Mouse (Mus musculus) forebrain, embryonic 12.5 days (tissue): ENCODE data around the gene Hectd4. TPM values are rescaled to one million over a fixed set of nuclear protein-coding genes. Genes with fewer than 3 reads are reported as not detected.
A peak's percentile ranks its signal among the peaks of the same experiment; 100 is the strongest.

Experiments used
- ATAC-seq: fragments of 200-750 bp; cut with Nextera tagmentation; 2 replicates; pipeline ENCODE4 v1.8.0; 2017; ENCODE audit warnings: moderate TSS enrichment; ENCODE audit not compliant: low FRiP score
- H3K27ac ChIP-seq: fragments of 300-500 bp; sonication (generic); 2 replicates; pipeline ENCODE4 v1.5.1; 2016; ENCODE audit warnings: mild to moderate bottlenecking
- H3K27me3 ChIP-seq: fragments of 300-500 bp; sonication (generic); 2 replicates; pipeline ENCODE4 v1.6.1; 2016; ENCODE audit warnings: mild to moderate bottlenecking
- H3K36me3 ChIP-seq: fragments of 300-500 bp; sonication (generic); replicated peaks from 2 replicates; pipeline ENCODE4 v1.6.1; 2016; ENCODE audit warnings: mild to moderate bottlenecking
- H3K4me1 ChIP-seq: fragments of 300-500 bp; sonication (generic); 2 replicates; pipeline ENCODE4 v1.6.1; 2016
- H3K4me2 ChIP-seq: fragments of 300-500 bp; sonication (generic); 2 replicates; pipeline ENCODE4 v1.6.1; 2016; ENCODE audit warnings: mild to moderate bottlenecking, moderate library complexity
- H3K4me3 ChIP-seq: fragments of 300-500 bp; sonication (generic); replicated peaks from 2 replicates; pipeline ENCODE4 v1.5.1; 2016; ENCODE audit warnings: mild to moderate bottlenecking
- H3K9ac ChIP-seq: fragments of 300-500 bp; sonication (generic); 2 replicates; pipeline ENCODE4 v1.6.1; 2016; ENCODE audit warnings: mild to moderate bottlenecking
- H3K9me3 ChIP-seq: fragments of 300-500 bp; sonication (generic); 2 replicates; pipeline ENCODE4 v1.6.1; 2016
- WGBS: fragments of 180-500 bp; shearing (Covaris S2); methylation state at CpG from one replicate; pipeline ENCODE4 v1.1.7; 2016; 5-methylcytosine and 5-hydroxymethylcytosine counted together
- polyA plus RNA-seq: library from polyadenylated mRNA; unstranded; fragments of >200 nt; fragmentation: Nextera tagmentation; extraction: Ambion mirVana; gene quantifications from 2 replicates; pipeline ENCODE4 v1.2.1, GENCODE M21; 2016

Gene Hectd4
- polyA plus RNA-seq, 1 experiment from 2014 or later, result 13.2 TPM

GRCm38 (mm10) chr5:121397187-121398145, 177.4 kb downstream of the Hectd4 start, which contains the start of gene Naa25:
Gene Naa25, plus strand, starts transcription at chr5:121397936.
- Histone ChIP-seq H3K4me2 (peak within 1 kb of the TSS; percentile 95), H3K36me3 (0 out of 2 replicates have a peak, but pooled peaks cover 8% of the 10 kb centered on the region), H3K9me3 (no peaks in the 10 kb centered on the region), H3K9ac (peak within 1 kb of the TSS; percentile 92), H3K27ac (peak within 1 kb of the TSS; percentile 86), H3K27me3 (no peaks in the 10 kb centered on the region), H3K4me1 (peaks cover 17% of the 10 kb centered on the region), H3K4me3 (peak within 1 kb of the TSS; percentile 98)
- ATAC-seq, result peak; percentile 97
- 9% methylated on average over 53 of the region's 53 CpGs for WGBS

- H3K9me3 ChIP-seq, result no peaks in the 10 kb centered on the region
- peak; percentile 77 for ATAC-seq
- under 1% methylated on average over 67 of the region's 67 CpGs for WGBS
Observed at GRCm38 (mm10) chr5:121398146-121398964, 178.3 kb downstream of the Hectd4 start.

DNA sequence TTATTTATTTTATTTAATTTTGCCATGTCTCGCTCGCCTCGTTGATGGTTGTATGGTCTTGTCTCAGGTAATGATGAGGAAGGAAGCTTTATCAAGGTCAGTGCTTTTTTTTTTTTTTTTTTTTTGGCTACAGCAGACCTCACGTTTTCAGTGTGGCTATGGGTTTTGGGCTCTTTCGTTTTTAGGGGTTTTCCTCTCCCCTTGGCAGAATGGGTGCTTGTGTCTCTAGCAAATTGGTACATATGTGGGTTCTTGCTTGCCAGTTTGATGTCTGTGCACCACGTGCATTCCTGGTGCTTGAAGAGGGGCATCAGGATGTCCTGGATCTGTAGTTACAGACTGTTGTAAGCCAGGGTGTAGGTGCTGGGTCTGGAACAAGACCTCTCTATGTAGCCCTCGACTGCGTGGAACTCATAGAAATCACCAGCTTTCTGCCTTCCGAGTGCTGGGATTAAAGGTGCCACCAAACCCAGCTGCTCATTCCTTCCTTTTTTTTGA, 179.0 kb downstream of the Hectd4 start:
- Histone ChIP-seq H3K27me3 (no peaks in the 10 kb centered on the region), H3K4me2 (peak overlapping the region; percentile 95)
- WGBS, result 66% methylated on average over 9 of the region's 9 CpGs

More at GRCm38 (mm10) chr5:121398146-121398964, 178.3 kb downstream of the Hectd4 start:
- peak overlapping the region; percentile 67 for H3K27ac ChIP-seq
- H3K36me3 ChIP-seq, result 0 out of 2 replicates have a peak, but pooled peaks cover 8% of the 10 kb centered on the region
- H3K4me2 ChIP-seq, result peak overlapping the region; percentile 95
- H3K4me1 ChIP-seq, result peaks cover 17% of the 10 kb centered on the region
- no peaks in the 10 kb centered on the region for H3K27me3 ChIP-seq
- peak overlapping the region; percentile 92 for H3K9ac ChIP-seq
- H3K4me3 ChIP-seq, result peak overlapping the region; percentile 98

DNA sequence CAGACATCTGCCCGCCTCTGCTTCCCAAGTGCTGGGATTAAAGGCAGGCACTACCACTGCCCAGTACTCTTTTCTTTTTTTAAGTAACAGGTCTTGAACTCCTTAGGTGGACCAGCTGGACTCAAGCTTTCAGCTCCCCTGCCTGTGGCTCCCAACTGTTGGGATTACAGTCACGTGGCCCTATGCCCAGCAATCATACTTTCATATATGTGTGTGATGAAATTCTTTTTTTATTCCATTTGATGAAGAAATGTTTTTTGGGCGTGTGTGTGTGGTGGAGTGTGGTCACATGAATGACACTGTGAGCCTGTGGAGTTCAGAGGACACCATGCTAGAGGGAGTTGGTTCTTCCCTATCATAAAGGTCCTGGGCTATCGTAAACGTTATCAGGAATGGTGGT, 179.5 kb downstream of the Hectd4 start:
- Histone ChIP-seq H3K27me3 (no peaks in the 10 kb centered on the region), H3K9ac (0 out of 2 replicates have a peak overlapping the region, but pooled peaks have one; percentile 92), H3K27ac (no peak overlapping the region), H3K4me3 (peak overlapping the region; percentile 98; the same call in 1 of the 2 replicates), H3K4me2 (peak overlapping the region; percentile 95; the same call in 1 of the 2 replicates), H3K4me1 (peaks cover 17% of the 10 kb centered on the region), H3K36me3 (peaks cover 14% of the 10 kb centered on the region; the same call in 1 of the 2 replicates), H3K9me3 (no peaks in the 10 kb centered on the region)
- WGBS, result 88% methylated on average over 5 of the region's 5 CpGs
- no peak for ATAC-seq

More for the DNA sequence above, 179.0 kb downstream of the Hectd4 start:
- peak overlapping the region; percentile 92 for H3K9ac ChIP-seq
- H3K9me3 ChIP-seq, result no peaks in the 10 kb centered on the region
- H3K27ac ChIP-seq, result no peak overlapping the region
- ATAC-seq, result no peak
- peaks cover 13% of the 10 kb centered on the region; the same call in 1 of the 2 replicates for H3K36me3 ChIP-seq
- peak overlapping the region; percentile 98 for H3K4me3 ChIP-seq
- H3K4me1 ChIP-seq, result peaks cover 17% of the 10 kb centered on the region

DNA sequence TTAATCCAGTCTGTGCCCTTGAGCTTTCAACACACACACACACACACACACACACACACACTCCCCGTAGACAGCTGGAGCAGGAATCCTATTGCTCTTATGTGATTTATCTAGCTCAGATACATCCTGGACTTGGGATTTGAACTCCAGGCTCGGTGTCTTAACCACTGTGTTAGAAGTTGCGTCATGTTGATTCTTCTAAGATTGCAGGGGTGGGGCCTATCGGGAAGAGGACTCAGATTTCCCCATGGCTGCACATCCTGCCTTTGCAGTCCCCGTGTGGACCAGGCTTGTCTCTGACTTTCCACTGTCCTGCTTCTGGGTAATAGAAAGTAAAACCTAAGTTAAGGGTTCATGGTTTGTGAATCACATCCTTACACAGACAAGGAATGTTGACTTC, 180.0 kb downstream of the Hectd4 start:
- 81% methylated on average over 5 of the region's 5 CpGs for WGBS
- H3K4me2 ChIP-seq, result no peak overlapping the region
- no peak for ATAC-seq
- H3K27me3 ChIP-seq, result no peaks in the 10 kb centered on the region
- H3K9me3 ChIP-seq, result no peaks in the 10 kb centered on the region
- H3K36me3 ChIP-seq, result peaks cover 14% of the 10 kb centered on the region; the same call in 1 of the 2 replicates
- no peak overlapping the region for H3K27ac ChIP-seq
- no peak overlapping the region for H3K9ac ChIP-seq
- H3K4me1 ChIP-seq, result peaks cover 17% of the 10 kb centered on the region
- H3K4me3 ChIP-seq, result no peak overlapping the region

DNA sequence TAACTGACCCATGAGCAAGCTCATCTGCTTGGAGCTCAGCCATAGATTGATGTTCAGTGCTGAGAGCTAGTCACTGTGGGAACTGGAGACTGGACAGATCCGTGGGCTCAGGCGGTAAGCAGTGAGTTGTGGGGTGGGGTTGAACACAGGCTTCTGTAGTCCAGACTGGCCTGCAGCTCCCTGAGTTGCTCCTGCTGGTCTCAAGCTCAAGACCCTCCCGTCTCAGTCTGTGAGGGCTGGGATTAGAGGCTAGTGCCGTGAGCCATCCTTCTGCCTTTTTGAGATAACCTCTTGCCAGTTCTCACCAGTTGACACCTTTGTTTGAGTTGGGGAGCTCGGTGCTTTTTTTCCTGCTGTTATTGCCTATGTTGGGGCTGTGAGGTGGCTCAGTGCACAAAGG, 180.8 kb downstream of the Hectd4 start:
- Histone ChIP-seq H3K27me3 (no peaks in the 10 kb centered on the region), H3K36me3 (peaks cover 17% of the 10 kb centered on the region), H3K4me2 (no peak overlapping the region), H3K27ac (no peak overlapping the region), H3K9me3 (no peaks in the 10 kb centered on the region), H3K4me3 (no peak overlapping the region), H3K9ac (no peak overlapping the region), H3K4me1 (peaks cover 17% of the 10 kb centered on the region)
- no peak for ATAC-seq
- 82% methylated on average over 5 of the region's 5 CpGs for WGBS

DNA sequence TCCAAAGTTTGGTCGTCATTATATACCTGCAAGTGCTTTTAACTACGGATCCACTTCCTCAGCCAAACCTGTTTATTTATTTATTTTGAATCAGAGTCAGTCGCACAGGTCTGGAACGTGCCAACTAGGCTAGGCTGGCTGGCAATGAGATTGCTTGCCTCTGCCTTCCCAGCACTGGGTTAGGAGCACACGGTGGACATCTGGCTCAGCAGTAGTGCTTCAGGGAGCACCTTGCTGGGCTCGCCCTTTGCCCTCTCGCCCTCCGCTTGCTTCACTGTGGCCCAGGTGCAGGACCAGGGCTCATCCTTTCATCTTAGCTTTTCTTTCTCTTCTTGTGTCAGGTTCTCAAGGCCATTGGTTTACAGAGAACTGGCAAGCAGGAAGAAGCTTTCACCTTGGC, 187.8 kb downstream of the Hectd4 start:
- Histone ChIP-seq H3K27me3 (no peaks in the 10 kb centered on the region), H3K4me2 (no peak overlapping the region), H3K9me3 (no peaks in the 10 kb centered on the region), H3K9ac (no peak overlapping the region), H3K4me1 (no peaks in the 10 kb centered on the region), H3K36me3 (peaks cover 51% of the 10 kb centered on the region), H3K4me3 (no peak overlapping the region), H3K27ac (no peak overlapping the region)
- WGBS, result 95% methylated on average over 8 of the region's 8 CpGs
- ATAC-seq, result no peak

- no peak overlapping the region for H3K9ac ChIP-seq
- H3K4me1 ChIP-seq, result no peaks in the 10 kb centered on the region
- H3K4me2 ChIP-seq, result no peak overlapping the region
- no peak for ATAC-seq
- no peak overlapping the region for H3K27ac ChIP-seq
- H3K27me3 ChIP-seq, result no peaks in the 10 kb centered on the region
- H3K9me3 ChIP-seq, result no peaks in the 10 kb centered on the region
- H3K4me3 ChIP-seq, result no peak overlapping the region
- H3K36me3 ChIP-seq, result peaks cover 70% of the 10 kb centered on the region
- 93% methylated on average over 4 of the region's 4 CpGs for WGBS
Observed at GRCm38 (mm10) chr5:121410975-121411374, 191.0 kb downstream of the Hectd4 start.

Other genes starting within 250 kb of the Hectd4 start
- 4.6 and 5.1 TPM in 2 replicates for gene Rph3a, start 210.1 kb upstream of the Hectd4 start, polyA plus RNA-seq
- gene Ptpn11, start 28.8 kb upstream of the Hectd4 start, polyA plus RNA-seq, result 26.3 and 26.4 TPM in 2 replicates
- 479 and 481 TPM in 2 replicates for gene Rpl6, start 15.7 kb upstream of the Hectd4 start, polyA plus RNA-seq
- gene Trafd1, start 165.4 kb downstream of the Hectd4 start, polyA plus RNA-seq, result 103 and 109 TPM in 2 replicates
- 49.3 and 51.4 TPM in 2 replicates for gene Naa25, start 177.7 kb downstream of the Hectd4 start, polyA plus RNA-seq
- gene Tmem116, start 231.7 kb downstream of the Hectd4 start, polyA plus RNA-seq, result 0.72 and 1.8 TPM in 2 replicates
- gene Erp29, start 232.3 kb downstream of the Hectd4 start, polyA plus RNA-seq, result 103 and 115 TPM in 2 replicates